Mouse (Mus musculus): Measurements from ENCODE around the gene Ubqln1.

GRCm38 (mm10) chr13:58216395-58216794 is 942 bp upstream of the Ubqln1 start:
- no peak for TF ChIP-seq CTCF (IDR thresholded peaks at IDR 0.05; ENCODE audit: low read depth, low read length)
- TF ChIP-seq GATA1 (IDR thresholded peaks at IDR 0.05; ENCODE audit: borderline replicate concordance, low read length) = no peak

All from G1E (cell line).